Mouse (Mus musculus): ENCODE measurements at regions not wholly inside any gene's neighbourhood (a gene's known extent, or its start where the extent isn't known, plus 50 kb on each side); places are given as distances from the start of the nearest gene placed in this dataset.

DNA sequence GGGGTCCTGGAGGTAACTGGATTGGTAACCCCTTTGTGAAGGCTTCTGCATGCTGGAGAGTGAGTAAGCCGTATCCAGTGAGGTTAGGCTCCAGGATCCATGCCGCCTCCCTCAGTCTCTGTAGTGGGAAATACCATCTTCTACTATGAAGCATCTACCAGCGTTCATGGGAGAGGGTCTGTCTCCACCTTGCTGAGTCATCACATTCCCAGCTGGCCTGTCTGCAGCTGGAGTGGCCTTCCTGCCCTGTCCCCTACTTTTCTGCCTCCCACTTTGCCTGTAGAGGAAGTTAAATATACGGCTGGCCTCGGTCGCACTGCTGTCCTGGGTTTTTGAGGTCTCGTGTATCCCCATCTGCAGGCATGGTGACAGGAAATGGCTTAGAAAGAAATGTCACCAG is 78.0 kb upstream of the Sec14l1 start:
- ATAC-seq (ENCODE audit: insufficient number of reproducible peaks, low FRiP score, low TSS enrichment): no peak

GRCm38 (mm10) chr11:117038282-117039106 is 76.5 kb upstream of the Sec14l1 start:
- no peak for ATAC-seq (ENCODE audit: insufficient number of reproducible peaks, low FRiP score, low TSS enrichment)

DNA sequence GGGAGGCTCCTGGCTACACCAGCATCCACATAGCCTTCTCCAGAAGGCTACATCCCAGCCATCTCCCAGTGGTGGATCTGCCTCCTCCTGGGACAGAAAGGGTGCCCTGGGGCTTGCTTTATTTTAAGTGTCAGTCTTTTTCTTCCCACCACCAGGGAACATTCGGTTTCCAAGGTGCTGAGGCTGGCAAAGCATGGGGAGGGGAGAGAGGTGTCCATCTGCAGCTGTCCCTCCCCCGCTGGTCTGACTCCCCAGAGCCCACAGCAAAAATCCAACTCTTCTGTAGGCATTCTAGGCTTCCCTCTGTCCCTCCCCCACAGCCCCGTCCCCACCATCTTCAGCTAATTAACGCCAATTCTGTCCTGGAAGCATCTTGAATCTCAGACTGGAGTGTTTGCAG is 74.1 kb upstream of the Sec14l1 start:
- ATAC-seq (ENCODE audit: insufficient number of reproducible peaks, low FRiP score, low TSS enrichment): no peak

GRCm38 (mm10) chr11:117042336-117042735 is 72.6 kb upstream of the Sec14l1 start:
- no peak for ATAC-seq (ENCODE audit: insufficient number of reproducible peaks, low FRiP score, low TSS enrichment)

DNA sequence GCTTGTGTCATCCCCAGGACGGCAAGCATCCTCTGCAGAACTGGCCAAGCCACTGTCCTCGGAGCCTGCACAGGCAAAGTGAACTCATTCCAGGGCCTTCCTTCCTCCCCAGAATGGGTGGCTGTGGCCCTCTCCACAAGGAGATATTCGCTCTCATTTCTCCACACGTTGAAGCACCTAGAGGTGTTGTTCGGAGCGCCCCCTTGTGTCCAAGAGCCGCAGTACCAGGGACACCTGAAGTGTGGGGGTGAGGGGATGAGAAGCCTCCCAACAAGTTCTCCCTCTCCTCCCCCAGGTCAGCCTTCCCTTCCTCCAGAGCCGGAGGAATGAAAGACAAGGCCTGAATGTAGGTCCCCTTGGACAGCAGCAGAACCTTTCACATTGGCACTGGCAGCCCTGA is 71.4 kb upstream of the Sec14l1 start:
- ATAC-seq (ENCODE audit: insufficient number of reproducible peaks, low FRiP score, low TSS enrichment): no peak

GRCm38 (mm10) chr11:117044731-117045130 is 70.2 kb upstream of the Sec14l1 start:
- no peak for ATAC-seq (ENCODE audit: insufficient number of reproducible peaks, low FRiP score, low TSS enrichment)

DNA sequence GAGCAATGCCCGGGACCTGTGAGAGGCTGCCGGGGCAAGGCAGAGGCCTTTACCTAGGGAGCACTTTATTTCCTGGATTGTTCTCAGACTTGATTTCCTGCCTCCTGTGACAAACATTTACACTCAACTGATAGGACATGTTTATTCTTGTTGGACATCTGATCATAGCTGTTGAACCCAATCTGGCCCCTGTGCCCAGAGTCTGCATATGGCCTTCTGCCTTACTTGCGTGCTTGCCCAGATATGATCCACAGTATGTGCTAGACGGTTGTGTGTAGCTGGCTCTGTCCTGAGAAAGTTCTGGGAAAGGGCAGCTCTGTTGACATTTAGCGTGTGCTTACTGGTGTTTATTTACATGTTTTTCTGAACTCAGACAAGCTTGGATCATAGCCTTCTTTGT is 68.3 kb upstream of the Sec14l1 start:
- no peak for ATAC-seq (ENCODE audit: insufficient number of reproducible peaks, low FRiP score, low TSS enrichment)

GRCm38 (mm10) chr11:117047172-117047950 is 67.6 kb upstream of the Sec14l1 start:
- no peak for ATAC-seq (ENCODE audit: insufficient number of reproducible peaks, low FRiP score, low TSS enrichment)

DNA sequence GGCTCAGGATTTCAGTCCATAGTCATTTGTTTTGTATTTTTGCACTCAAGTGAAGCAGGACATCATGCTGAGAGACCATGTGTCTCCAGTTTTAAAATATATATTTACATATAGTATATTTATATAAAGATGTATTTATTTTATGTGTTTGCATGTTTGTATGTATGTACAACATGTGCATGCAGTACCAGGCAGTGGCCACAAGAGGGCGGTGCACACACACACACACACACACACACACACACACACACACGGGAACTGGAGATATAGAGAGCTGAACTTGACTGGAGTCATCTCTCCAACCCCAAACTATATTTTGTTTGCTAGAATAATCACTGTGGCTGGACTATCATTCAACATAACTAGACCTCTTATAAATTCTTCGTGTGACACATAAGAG is 66.1 kb upstream of the Sec14l1 start:
- ATAC-seq (ENCODE audit: insufficient number of reproducible peaks, low FRiP score, low TSS enrichment): no peak

DNA sequence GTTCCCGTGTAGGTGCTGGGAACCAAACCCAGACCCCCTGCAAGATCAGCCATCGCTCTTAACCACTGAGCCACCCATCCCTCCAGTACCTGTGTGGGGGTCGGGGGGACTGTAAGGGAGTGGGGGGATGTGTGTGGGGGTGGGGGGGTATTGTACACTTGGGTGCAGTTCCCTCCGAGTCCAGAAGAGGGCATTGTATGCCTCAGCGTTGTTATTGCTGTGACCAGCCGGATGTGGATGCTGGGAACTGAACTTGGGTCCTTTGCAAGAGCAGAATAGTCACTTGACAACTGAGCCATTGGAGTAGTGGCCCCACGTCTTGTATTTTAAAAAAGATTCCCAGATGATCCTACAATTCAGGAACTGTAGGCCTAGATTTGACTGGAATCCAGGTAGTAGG is 64.2 kb upstream of the Sec14l1 start:
- ATAC-seq (ENCODE audit: insufficient number of reproducible peaks, low FRiP score, low TSS enrichment): no peak

DNA sequence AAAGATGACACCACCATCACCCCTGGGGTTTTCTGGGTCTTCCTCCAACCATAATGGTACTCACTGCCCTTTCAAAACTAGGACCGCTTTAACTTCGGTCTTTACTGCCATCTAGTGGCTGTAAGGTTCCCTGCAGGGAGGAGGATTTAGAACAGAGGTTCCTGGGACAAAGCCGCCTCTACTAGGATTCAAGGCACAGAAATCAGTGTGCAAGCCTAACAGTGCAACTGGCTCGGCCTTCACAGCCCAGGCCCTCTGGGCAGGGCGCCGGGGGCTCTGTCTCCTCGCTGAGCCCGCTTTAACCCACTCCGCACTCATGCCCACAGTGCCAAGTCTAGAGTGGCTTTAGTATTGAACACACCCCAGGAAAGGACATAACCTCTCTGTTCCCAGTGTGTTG is 58.0 kb upstream of the Sec14l1 start:
- ATAC-seq (ENCODE audit: insufficient number of reproducible peaks, low FRiP score, low TSS enrichment): peak; percentile 45; the same call in 1 of the 2 replicates

DNA sequence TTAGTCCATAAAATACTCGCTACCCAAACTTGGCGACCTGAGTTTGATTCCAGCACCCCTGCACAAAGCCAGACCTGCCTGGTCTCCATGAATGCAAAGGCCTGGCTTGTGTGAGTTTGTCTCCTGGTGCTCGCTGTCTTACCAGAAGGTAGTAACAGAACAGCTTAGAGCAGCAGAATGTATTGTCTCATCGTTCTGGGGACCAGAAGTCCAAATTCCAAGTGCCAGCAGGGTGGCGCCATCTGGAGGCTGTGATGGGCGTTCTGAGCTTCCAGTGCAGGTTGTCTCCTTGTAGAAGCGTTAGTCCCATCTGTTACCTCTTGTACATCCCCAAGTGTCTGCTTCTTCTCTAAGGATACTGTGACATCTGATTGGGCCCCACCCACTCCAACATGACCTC is 57.5 kb upstream of the Sec14l1 start:
- peak; percentile 26; the same call in 1 of the 2 replicates for ATAC-seq (ENCODE audit: insufficient number of reproducible peaks, low FRiP score, low TSS enrichment)

GRCm38 (mm10) chr11:117059120-117059519 is 55.8 kb upstream of the Sec14l1 start:
- no peak for ATAC-seq (ENCODE audit: insufficient number of reproducible peaks, low FRiP score, low TSS enrichment)

DNA sequence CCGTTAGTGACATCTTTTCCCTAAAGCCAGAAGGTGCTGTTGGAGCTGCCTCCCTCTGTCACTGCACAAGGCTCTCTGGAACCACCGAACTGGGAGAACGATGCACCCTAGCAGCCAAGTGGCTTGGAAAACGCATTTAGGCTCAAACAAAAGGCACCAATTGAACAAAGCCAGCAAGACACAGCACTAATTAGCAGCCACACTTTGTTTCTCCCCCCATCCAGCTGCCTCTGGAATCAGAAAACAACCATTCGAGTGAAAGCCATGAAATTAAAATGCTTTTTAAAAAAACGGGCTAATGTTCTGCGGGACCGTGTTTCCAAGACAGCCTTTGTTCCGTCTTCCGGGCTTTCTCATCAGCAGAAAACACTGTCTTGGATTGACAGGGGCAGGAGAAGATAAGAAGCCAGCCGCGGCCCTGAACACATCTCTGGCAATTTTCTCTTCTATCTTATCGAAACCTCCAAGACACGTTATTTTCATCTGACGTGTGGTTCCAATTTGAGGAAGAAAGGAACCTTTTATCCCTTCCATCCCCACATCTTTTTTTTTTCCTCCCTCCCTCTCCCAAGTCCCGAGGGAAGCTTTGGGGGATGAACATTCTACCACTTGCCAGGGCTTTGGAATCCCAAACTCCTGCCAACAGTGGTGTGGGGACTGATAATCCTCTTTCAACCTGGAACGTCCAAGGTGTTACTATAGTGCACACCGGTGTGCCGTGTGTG is 54.8 kb upstream of the Sec14l1 start:
- no peak for ATAC-seq (ENCODE audit: insufficient number of reproducible peaks, low FRiP score, low TSS enrichment)

DNA sequence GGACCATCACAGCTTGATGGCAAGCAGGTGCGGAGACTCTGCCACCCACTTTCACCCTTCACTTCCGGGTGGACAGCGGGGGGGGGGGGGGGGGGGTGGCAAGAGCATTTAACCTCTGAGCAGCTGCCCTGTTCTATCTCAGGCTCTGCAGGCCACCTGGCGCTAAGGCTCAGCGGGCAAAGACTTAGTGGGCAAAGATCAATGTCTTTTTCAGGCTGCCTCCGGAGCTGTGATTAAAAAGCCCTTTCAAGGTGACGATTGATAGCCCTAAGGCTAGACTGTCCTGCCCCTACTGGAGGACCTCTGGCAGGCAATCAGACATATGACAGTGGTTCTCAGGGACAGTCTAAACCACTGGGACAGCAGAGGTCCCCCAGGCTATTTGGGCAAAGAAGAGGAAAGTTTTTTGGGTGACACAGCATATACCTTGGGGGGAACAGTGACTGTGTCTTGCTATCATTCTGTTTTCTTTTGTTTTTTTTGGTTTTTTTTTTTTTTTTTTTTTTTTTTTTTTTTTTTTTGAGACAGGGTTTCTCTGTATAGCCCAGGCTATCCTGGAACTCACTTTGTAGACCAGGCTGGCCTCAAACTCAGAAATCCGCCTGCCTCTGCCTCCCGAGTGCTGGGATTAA is 54.1 kb upstream of the Sec14l1 start:
- ATAC-seq (ENCODE audit: insufficient number of reproducible peaks, low FRiP score, low TSS enrichment): no peak

GRCm38 (mm10) chr11:117062772-117063499 is 52.0 kb upstream of the Sec14l1 start:
- ATAC-seq (ENCODE audit: insufficient number of reproducible peaks, low FRiP score, low TSS enrichment): no peak

Measured in cerebellum, adult (tissue).